Mouse (Mus musculus): ENCODE data around the gene Mtfr1l.

Gene Mtfr1l

DNA sequence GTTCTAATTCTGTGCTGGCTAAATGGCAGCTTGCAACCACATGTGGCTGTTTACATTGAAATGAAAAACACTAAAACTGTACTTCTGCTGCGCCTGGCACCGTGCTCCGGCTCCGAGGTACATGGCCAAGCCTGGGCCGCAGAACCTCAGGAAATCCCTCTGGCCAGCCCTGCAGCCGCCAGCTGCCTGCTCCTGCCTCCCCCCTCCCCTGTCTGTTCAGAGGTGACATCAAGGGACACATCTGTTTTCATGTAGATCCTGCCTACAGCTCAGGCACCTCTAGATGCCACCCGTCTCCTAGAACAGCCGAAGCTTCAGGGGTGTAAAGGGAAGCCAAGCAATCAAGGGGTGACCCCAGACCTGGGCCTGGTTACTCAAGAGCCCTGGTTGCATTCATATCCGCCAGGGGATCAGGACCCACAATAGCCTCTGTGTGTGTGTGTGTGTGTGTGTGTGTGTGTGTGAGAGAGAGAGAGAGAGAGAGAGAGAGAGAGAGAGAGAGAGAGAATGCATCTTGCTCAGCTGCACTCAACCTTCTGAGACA, 23.5 kb upstream of the Mtfr1l start:
- intact Hi-C loops (cut with DNase I) = no loop called here

GRCm38 (mm10) chr4:134557626-134558249, 22.6 kb upstream of the Mtfr1l start:
- intact Hi-C loops (cut with DNase I) = no loop called here

- intact Hi-C loops (cut with DNase I) = no loop called here
These were observed 20.9 kb upstream of the Mtfr1l start for GRCm38 (mm10) chr4:134555956-134556580.

DNA sequence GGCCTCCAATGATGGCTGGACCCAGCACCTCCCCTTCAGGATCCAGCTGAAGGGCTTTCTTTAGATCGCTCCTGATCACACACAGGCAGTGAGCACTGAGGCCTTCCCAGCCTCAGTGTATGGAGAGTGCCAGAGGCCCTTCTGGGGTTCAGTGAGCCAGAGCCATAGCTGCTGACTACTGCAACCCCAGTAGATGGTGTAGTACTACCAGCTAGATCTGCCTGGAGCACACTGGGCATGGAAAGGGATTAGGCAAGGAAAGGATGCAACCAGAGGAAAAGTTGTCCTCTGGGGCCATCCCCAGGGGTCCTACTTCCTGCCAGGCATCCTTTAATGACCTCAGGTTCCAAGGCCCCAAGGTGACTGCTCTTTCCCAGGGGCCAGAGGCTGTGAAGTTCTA, 18.4 kb upstream of the Mtfr1l start:
- intact Hi-C loops (cut with DNase I) = no loop called here

DNA sequence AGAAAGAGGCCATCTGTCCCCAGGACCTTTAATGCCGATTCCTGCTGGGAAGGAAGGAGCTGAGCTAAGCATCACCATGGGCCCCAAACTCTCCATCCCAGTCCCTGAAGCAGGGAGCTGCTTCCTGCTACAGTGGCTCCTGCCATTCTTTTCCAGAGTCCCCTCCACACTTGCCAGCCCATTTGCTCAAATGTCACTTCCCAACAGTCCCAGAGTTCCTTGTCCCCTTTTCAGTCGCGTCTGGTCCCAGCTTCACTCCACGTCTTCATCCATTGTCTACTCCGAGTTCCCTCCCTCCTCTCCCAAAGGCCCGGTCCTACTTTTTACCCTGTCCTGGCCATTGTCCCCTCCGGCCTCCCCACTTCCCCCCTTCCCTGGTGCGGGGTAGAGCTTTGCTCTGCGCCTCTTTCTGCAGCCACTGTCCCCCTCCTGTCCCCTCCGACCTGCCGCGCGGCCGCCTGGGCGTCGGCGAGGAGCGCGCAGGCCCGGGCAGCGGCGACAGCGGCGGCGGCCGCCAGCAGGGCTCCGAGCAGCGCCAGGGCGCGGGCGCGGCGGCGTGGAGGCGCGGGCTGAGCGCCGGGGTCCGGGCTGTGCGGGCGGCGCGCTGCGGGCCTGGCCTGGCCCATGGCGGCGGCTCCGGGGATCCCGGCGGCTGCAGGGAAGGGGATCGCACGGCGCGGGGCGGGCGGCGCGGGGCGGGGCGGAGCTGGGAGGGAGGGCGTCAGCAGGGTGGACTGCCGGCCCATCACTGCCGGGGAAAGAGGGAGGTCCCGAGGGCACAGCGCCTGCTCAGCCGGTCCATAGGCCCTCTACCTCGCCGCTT, 16.5 kb upstream of the Mtfr1l start, which contains the start of gene Selenon:
Selenon (minus strand) TSS at position 673 of the 823 bp plus-strand sequence.
- intact Hi-C loops (cut with DNase I) = no loop called here

GRCm38 (mm10) chr4:134549899-134550298, 14.7 kb upstream of the Mtfr1l start:
- intact Hi-C loops (cut with DNase I) = no loop called here

- intact Hi-C loops (cut with DNase I) = no loop called here
These were observed 13.2 kb upstream of the Mtfr1l start for GRCm38 (mm10) chr4:134548169-134548938.

GRCm38 (mm10) chr4:134546814-134547705, 11.9 kb upstream of the Mtfr1l start:
- intact Hi-C loops (cut with DNase I) = no loop called here

DNA sequence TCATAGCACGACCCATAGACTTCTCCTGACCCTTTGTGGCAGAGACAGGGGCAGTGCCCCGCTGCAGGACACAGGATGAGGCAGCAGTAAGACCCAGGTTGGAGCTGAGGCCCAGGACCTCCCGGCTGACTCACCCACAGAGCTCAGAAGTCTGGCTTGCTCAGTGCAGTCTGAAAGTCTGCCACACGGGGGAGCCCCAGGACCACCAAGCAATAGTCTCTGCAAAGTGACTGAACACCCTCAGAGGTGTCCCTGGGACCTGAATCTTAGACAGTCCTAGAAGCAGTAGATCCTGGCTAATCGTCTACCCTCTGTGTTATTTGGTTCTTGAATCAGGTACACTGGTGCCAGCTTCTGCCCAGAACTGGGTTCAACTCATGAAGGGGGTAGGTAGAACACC, 8.1 kb upstream of the Mtfr1l start:
- intact Hi-C loops (cut with DNase I) = loop anchor here (1.0 to 5.0 kb wide), 2 partner anchors 171 to 254 kb away; no protein-coding TSS in a partner anchor

DNA sequence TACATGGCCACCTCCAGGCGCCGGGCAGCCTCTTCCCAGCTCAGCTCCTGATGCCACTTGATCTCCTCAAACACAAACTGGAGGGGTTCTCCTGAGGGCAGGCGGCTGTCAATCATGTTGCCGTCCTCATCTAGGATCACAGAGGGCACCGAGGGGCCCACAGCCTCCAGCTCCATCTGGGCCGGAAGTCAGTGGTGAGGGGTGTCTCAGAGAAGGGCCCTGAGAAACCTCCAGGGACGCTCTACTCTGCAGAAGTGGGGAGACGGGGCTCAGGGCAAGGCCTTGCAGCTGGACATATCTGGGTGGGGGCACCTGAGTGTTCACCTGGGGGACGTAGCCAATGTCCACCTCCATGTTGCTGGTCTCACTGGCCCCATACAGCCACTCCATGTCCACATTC, 7.5 kb upstream of the Mtfr1l start:
- intact Hi-C loops (cut with DNase I) = loop anchor here (1.0 to 5.0 kb wide), 2 partner anchors 172 to 255 kb away; no protein-coding TSS in a partner anchor

- intact Hi-C loops (cut with DNase I) = no loop called here
These were observed 3.9 kb upstream of the Mtfr1l start for GRCm38 (mm10) chr4:134538997-134539580.

GRCm38 (mm10) chr4:134535787-134536151, 582 bp upstream of the Mtfr1l start:
- intact Hi-C loops (cut with DNase I) = no loop called here

- intact Hi-C loops (cut with DNase I) = no loop called here
These were observed 882 bp downstream of the Mtfr1l start for GRCm38 (mm10) chr4:134534124-134534886.

DNA sequence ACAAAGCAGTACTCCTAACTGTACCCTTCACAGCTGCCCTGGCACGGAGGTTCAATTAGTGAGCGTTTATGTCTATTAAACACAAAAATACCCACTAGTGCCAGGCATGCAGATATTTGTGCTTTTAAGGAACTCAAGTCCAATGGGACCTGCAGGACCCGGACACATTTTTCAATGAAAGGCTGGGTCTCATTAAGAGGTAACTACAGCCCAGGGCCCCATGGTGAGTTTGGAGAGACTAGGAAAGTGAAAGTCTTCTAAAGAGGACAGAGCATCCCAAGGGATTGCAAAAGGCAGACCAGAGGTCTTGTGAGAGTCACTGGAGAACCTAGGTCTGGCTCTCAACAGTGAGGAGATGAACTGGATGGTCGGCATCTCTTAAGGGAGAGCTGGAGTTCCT, 1.8 kb downstream of the Mtfr1l start:
- intact Hi-C loops (cut with DNase I) = no loop called here

DNA sequence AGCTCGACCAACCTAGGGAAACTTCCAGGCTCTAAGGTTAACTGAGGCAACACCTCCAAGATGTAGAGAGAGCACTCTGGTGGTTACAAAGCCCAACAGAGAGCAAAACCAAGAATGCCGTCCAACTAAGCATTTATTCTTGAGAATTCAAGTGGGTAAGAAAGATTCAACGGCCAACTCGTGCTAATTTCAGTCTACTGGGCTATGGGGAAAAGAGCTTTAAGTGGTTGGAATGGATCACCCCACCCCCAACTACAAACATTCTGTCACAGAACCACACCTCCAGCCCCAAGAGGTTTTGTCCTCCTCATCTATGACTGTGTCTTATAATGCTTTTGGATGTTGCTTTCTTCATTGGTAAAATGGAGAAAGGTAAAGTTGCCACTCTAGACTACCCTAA, 2.3 kb downstream of the Mtfr1l start:
- intact Hi-C loops (cut with DNase I) = no loop called here

GRCm38 (mm10) chr4:134526220-134526619, 9.0 kb downstream of the Mtfr1l start:
- intact Hi-C loops (cut with DNase I) = no loop called here

DNA sequence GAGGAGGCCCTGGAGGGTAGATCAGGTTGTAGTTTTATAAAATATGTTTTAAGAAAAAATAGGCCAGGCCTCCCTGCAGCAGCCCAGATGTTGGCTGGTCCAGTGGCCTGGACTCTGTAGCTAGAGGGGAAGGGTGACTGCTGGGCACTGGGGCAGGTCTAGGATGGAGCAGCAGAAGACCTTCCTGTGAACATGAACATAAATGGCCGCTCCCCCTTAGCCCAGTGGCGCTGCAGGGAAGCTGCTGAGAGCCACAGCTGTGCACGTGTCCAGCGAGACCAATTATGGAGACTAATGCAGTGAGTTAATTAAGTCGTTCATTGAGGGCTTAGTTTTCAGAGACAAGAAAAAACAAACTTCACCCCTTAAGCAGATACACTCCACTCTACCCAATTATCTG, 9.4 kb downstream of the Mtfr1l start:
- intact Hi-C loops (cut with DNase I) = no loop called here

DNA sequence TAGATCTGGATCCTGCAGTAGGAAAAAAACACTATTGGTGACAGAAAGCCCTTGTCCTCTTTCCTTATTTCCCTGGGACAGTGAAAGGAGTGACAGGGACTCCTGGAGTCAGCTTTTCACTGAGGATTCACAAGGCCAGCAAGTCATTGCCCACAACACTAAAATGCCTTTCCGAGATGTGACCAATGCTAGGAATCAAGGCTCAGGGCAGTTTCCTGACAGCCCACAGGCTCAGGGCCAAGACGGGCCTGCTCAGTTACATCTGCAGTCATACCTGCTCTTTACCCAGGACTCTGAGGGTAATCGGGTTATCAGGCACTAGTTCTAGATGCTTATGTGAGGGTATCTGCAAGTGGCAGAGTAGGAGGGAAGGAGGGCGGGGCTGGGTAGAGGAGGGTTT, 11.7 kb downstream of the Mtfr1l start:
- intact Hi-C loops (cut with DNase I) = no loop called here

- intact Hi-C loops (cut with DNase I) = no loop called here
These were observed 15.9 kb downstream of the Mtfr1l start for GRCm38 (mm10) chr4:134519281-134519680.
